Mouse (Mus musculus): ENCODE measurements around the gene Pard3b.

DNA sequence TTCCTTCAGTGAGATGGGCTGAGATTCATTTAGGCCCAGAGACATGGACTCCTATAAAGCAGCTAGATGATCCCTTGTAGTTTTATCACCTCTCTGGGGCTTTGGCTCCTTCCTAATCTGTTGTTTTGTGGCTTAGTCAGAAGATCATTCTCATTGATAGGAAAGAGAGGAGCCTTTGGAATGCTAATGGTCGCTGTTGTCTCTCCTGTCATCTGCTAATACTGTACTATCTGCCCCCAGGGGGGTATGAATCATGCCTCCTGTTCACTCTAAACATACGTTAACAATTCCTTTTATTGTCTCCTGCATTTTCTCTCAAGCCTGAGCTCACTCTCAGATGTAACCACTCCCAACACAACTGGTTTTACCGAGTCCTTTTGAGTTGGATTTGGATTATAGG, 759.6 kb downstream of the Pard3b start:
- TF ChIP-seq CTCF (IDR thresholded peaks at IDR 0.05; ENCODE audit: insufficient read depth, low read depth, low read length) (no peak), POLR2A (IDR thresholded peaks at IDR 0.05; ENCODE audit: insufficient read depth, low read depth, low read length) (no peak)
